Mouse (Mus musculus) common myeloid progenitor, adult 5-6 weeks (primary cell): ENCODE measurements around the gene Ccer2. TPM values are rescaled to one million over a fixed set of nuclear protein-coding genes. Genes with fewer than 3 reads are reported as not detected.

Experiments used
- ATAC-seq: replicated peaks from 2 replicates; pipeline ENCODE4 v1.8.0; 2016; ENCODE audit warnings: low read depth, mild to moderate bottlenecking, moderate TSS enrichment, inconsistent platforms; ENCODE audit not compliant: poor library complexity, severe bottlenecking
- total RNA-seq: library from RNA; stranded (forward); fragments of 200-1000, 187-1606 nt; gene quantifications from 2 replicates; pipeline ENCODE4 v1.2.3, GENCODE M21; 2017

The Ccer2 gene
- total RNA-seq, result not detected in 2 replicates

DNA sequence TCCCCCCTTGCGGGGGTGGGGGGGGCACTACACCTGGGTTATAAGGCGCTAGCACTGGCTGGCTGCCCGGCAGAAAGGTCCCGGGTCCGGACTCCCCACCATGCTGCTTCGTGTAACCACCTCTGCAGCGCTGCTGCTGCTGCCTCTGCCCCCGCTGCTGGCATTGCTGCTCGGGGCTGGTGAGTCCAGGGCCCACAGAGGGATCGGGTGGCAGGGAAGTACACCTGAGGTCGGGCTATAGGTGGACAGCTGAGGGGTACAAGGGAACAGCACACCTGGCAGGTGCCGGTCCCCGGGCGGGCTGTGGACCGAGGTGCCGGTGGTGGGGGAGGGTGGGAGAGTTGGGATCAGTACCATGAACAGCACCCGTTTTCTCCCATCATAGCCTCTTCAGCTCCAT lies at the start of gene Ccer2:
Gene Ccer2 (plus strand): TSS at position 96 of the 400 bp plus-strand sequence.
- peak; percentile 24; the same call in 1 of the 2 replicates for ATAC-seq

DNA sequence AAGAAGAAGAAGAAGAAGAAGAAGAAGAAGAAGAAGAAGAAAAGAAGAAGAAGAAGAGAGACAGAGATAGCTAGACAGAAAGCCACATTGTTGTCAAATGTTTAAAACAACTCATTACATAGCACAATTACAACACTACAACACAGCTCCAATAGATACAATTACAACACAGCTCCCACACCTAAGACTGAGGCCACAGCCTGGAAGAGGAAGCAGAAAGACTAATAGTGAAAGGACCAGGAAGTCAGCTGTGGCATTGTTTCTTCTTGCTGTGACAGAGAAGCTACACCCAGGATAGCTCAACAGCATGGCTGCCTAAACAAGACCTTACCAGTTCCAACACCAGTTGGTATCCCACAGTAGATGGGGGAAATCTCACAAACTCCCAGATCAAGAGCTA lies 46.5 kb upstream of the Ccer2 start:
- 0 out of 2 replicates have a peak, but pooled peaks have one; percentile 22 for ATAC-seq

DNA sequence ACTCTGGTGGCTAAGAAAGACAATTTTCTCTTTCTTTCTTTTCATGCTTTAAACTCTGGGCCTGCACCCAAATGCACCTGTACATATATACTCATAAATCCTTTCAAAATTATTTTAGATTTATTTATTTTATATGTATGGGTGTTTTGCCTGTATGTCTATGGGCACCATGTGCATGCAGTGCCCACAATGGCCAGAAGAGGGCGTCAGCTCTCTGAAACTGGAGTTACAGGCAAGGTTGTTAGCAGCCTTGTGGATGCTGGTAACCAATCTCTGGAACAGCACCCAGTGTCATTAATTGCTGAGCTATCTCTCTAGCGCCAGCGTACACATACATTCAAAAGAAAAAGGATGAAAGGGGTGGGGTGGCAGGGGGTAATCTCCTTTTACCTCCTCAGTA lies 45.0 kb upstream of the Ccer2 start:
- ATAC-seq, result no peak

DNA sequence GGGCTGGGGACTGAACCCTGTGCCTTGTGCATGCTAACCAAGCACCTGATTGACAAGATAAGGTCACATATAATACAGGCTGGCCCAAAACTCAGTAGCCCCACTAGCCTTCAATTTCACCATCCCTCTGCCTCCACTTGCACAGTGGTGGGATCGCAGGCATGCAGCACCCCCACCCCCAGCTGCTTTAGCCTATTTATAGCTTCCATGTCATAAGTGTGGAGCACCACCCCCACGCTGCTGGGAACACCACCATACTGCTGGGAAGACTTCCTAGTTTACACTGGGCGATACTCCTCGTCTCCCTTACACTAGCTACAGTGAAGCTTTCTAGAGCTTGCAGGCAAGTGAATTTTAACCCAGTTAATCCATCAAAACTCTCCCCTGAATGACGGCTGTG lies 41.3 kb upstream of the Ccer2 start:
- ATAC-seq, result no peak

DNA sequence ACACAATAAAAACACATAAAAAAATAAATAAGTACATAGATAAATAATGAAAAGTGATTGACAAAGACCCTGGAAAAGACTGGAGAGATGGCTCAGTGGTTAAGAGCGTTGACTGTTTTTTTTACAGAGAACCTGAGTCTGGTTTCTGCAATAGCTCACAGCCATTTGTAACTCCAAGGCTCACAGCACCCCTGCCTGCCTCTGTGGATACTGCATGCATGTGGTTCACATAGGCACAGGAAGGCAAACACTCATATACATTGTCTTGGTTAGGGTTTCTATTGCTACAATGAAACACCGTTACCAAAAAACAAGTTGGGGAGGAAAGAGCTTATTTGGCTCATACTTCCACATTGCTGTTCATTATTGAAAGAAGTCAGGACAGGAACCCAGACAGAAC lies 40.4 kb upstream of the Ccer2 start:
- ATAC-seq, result no peak

DNA sequence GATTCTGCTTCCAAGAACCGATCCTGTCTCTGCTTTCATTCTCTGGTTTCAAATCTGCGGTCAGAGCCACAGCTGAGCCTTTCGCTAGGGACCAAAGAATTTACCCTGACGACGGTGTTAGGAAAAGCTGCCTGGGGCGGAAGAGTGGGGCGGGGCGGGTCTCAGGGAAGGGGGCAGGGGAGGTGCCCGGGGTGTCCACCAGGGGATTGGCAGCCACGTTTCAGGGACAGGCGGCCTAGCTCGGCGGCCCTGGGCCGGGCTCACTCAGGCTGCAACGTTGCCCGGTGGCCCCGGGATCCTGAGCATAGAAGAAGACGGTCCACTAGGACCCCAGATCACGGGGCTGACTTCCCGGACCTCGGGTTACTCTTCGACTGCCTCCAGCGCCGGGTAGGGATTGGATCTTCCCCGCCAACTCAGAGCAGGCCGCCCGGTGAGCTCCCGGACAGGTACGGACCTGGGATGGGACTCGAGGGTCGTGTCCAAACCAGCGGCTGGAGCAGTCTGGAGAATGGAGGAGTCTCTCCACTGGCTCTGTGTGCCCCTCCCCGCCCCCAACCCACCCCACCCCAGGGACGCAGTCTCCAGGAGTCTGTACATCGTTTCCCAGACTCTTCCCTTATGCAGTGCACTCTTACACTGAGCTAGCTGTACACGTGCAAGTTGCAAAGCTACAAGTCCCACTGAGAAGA lies 39.2 kb upstream of the Ccer2 start, which contains the start of gene Fbxo17:
Gene Fbxo17 (plus strand): TSS at position 215 of the 692 bp plus-strand sequence.
- peak; percentile 83 for ATAC-seq

DNA sequence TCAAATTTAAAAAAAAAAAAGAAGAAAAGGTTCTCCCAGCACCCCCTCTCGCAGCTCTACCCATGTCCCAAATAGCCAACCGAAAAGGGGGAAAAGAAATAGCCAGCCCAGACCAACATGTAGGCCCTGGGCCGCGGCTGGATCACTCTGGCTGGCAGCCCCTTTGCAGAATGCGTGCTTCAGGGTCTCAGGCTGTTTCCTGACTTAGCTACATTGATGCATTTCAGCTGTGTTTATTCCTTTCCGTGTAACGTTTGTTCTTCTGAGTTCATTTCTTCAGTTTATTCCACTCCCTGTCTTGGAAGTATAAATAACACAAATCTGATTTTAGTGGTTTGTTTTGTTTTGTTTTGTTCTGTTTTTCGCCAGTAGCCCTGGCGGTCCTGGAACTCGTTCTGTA lies 38.2 kb upstream of the Ccer2 start:
- ATAC-seq, result no peak

DNA sequence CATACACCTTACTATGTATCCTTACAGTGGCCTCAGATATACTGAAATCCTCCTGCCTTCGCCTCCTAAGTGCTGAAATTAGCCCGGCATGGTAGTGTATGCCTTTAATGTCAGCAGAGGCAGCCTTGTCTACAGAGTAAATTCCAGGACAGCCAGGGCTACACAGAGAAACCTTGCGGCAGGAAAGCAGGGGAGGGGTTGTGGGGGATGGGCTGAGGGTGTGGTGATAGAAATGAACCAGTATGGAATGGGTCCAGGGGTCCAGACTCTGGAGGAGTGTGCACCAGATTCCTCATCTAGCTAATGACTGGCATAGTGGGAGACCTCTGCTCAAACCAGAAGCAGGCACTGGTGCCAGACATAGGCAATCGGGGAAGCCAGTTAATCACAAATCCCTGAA lies 36.8 kb upstream of the Ccer2 start:
- ATAC-seq, result no peak

DNA sequence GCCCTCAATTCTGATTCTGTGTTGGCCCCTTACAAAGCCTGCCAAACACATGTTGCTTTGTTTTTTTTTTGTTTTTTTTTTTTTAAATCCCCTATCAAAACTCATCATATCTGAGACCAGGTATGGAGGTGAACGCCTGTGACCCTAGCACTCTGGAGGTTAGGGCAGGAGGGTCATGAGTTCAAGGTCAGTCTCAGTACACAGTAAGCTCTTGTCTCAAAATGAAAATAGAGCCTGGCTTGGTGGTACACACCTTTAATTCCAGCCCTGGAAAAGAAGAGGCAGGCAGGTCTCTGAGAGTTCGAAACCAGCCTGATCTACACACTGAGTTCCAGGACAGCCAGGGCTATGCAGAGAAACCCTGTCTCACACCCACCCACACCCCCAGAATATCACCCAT lies 36.3 kb upstream of the Ccer2 start:
- no peak for ATAC-seq

DNA sequence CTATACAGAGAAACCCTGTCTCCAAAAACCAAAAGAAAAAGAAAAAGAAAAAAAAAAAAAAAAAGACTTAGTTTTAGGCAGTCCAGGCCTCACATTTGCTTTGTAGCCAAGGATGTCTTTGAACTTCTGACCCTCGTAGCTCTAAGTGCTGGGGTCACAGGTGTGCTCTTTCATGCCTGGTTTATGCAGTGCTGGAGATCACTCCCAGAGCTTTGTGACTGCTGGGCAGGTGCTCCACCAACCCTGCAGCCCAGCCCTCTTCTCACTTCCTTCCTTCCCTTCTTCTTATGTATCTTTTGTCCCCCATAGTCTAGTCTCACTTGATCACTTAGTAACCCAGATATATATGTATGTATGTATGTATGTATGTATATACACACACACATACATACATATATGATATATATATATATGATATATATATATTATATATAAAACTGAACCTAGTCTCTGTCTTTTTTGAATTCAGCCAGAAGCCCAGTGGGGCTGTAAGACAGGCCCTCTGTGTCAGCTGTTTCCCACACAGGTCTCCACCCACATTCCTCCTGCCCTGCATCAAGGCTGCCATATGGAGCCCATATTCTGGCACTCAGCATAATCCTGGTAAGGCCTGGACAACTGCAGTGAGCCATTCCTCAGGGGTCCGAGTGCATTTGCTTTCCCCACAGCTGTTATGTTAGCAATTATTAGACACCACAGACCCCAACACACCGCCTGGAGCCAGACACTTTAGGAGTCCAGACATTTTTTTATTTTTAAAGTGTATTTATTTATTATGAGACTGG lies 35.0 kb upstream of the Ccer2 start:
- ATAC-seq, result no peak

DNA sequence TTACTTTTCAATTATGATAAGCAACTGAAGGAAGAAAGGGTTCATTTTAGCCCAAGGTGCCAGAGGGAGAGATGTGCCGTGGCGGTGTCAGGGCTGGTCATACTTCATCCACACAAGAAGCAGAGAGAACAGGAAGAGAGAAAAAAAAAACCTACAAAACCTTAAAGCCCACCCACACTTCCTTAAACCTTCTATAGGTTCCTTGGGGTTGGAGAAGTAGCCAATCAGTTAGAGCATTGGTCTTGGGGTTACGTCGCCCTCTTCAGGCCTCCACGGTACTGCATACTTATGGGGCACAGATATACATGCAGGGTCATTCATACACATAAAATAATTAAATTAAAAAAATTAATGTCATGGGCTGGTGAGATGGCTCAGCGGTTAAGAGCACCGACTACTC lies 33.9 kb upstream of the Ccer2 start:
- no peak; the same call in 1 of the 2 replicates for ATAC-seq

DNA sequence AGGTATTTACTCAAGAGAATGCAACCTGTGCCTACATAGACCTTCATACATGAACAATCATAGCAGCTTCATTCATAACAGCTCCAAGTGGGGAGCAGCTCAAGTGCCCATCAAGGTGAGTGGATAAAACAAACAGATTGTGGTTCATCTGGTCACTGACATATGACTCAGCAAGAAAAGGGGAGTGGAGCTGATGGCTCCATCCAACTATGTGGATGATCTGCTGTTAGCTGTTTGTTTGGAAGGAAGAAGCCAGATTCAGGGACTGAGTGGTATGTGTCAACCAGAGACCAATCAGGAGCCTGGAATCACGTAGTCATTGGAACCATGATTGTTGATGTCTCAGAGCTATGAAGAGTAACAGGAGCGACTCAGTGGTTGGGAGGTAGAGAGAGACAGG lies 31.4 kb upstream of the Ccer2 start:
- no peak for ATAC-seq

DNA sequence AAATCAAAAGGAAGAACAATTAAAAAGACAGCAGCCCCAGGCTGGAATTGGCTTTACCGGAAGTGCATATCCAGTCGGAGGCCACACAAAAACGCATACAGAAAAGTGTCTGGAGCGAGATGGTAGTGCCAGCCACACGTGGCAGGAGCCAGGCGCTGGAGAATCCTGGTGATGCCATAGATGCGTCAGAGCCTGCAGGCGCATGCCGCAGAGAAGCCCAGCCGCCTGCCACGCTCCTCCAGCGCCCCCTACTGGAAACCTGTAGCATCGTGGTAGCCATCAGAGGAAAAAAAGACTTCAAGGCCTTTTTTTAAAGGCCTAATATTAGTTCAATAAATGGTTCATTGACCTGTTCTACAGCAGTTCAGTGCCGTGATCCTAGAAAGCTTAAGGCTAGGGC lies 29.4 kb upstream of the Ccer2 start:
- ATAC-seq, result peak; percentile 95

DNA sequence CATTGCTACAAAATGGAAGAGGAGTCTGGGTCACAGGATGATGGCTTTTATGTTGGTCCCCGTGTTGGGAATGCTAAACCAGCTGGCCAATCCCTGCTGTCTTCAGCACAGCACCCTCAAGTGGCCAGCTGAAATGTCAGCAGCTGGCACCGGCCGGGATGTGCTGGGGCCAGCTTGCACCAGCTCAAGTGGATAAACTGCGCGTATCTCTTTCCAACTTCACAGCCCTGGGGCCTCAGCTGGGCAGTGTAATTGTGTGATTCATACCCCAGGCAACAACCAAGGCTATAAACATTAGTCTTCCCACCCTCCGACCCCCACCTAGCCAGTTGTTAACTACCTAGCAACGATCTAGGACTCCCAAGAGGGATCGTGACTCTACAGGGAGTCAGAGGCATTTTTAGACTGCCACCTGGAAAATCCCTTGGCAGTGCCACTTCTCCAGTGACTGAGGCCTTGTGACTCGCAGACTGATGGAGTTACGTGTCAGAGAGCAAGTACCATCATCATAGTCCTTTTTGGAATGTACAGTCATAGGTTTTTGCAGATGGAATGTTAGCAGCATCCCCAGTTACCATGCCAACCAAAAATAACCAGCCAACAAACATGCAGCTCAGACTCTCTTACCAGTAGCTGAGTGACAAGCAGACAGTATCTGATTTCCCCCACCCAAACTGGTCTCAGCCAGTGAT lies 28.2 kb upstream of the Ccer2 start:
- ATAC-seq, result no peak

DNA sequence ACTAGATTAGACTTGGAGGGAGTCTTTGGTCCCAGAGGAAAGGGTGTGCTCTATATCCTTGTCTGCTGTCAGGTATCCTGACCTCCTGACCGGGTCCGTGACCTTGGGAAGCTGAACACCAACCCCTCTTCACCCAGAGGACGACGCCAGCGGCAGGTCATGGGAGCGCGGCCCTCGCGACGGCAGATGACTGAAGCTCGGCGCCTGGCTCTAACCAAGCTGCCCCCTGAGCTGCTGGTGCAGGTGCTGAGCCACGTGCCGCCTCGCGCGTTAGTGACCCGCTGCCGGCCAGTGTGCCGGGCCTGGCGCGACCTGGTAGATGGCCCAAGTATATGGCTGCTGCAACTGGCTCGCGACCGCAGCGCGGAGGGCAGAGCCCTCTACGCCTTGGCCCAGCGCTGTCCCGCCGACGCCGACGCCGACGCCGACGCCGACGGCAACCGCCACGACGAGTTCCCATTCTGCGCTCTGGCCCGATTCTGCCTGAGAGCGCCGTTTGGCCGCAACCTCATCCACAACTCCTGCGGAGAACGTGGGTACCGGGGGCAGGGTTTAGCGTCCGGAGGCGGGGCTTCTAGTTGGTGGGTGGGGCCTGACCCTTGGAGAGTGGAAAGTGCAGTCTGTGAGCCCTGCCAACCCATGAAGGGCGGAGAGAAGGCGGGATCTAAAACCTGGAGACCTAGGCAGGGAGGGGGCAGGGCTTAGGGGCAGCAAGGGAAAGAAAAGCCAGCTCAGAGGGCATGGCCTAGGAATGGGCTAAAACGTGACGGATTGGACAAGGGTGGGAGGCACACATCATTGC lies 23.4 kb upstream of the Ccer2 start:
- ATAC-seq, result peak; percentile 98

DNA sequence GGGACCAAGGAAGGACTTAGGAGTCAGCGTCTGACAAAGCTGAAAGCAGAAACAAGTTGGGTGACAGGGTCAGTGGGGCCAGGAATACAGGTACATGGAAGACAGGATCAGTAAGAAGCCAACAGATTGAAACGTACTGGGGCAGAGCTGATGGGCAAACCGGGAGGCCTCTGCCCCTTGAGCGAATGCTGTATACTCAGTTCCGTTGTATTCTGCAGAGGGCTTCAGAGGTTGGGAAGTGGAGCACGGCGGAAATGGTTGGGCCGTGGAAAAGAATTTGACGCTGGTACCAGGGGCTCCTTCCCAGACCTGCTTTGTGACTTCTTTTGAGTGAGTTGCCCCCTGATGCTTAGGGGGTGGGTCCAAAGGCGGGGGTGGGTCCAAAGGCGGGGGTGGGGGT lies 22.8 kb upstream of the Ccer2 start:
- ATAC-seq, result 0 out of 2 replicates have a peak, but pooled peaks have one; percentile 6

DNA sequence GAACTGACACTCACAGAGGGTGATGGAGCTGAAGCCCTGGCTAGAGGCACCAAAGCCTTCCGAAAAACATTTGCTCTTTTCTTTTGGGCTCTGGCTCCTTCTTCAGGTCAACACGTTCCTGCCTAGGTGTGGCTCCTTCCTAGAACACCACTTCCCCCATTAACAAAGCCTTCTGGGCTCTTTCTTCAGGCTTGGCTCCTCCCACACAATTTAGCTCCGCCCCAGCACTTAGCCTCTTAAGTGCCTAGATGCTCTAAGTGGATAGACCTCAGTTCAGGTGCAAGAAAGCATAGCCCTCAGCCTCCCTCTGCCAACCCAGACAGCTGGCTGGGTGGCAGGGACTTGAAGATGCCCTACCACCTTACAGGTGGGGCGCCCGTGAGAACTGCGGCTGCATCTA lies 20.3 kb upstream of the Ccer2 start:
- ATAC-seq, result no peak

DNA sequence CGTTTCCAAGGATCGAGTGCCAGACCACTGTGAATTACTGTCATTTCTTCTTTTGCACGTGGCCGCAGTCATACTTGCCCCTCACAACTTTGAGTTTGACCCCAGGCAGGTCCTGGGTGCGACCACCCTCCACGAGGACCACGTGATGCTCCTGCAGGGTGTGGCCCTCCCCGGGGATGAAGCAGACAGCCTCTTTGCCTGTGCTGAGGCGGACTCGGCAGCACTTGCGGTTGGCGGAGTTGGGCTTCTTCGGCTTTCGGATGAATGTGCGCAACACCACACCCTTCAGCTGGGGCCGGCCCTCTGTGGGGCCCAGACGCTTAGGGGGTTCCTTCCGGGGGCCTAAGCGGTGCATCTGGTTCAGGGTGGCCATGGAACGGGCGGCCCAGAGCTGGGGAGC lies 16.1 kb upstream of the Ccer2 start:
- no peak for ATAC-seq

DNA sequence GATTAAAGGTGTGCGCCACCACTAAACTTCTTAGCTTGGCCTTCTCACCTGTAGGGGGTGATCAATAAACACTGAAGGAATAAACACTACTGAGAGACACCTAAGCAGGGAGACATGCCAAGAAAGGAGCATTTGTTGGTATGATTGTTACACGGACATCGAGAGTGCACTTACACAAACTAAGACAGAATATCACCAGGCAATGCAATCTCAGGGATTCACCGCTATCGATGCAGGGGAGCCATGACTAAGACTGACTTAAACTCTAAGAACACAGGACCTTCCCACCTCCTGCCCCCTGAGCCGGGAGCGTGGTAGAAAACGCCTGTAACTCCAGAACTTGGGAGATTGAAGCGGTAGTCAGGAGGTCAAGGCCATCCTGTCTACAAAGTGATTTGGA lies 15.0 kb upstream of the Ccer2 start:
- ATAC-seq, result no peak

DNA sequence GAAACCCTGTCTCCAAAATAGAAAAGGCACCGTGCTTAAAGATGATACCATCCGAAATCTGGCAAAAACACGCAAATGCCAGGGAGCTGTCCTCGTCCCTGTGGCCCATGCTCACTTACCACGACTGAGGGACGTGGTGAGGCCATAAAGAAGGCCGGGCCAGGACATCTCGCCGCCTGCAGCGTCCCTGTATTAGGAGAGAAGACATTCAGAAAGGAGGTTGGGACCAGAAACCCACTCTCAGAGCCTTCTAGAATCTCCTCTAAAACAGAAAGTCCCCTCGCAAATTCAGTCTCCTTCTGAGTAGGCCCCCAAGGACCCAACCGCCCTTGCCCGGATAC lies 14.6 kb upstream of the Ccer2 start:
- ATAC-seq, result no peak
